Mouse (Mus musculus) forebrain, embryonic 14.5 days (tissue): Measurements from ENCODE around the gene Tm9sf2. TPM values are rescaled to one million over a fixed set of nuclear protein-coding genes. Genes with fewer than 3 reads are reported as not detected.
"Not testable (repeated sequence)": the region's sequence is repeated elsewhere in the genome, so short reads cannot be mapped to it uniquely, and the experiment has no call there.

Source experiments
- ATAC-seq: fragments of 200-750 bp; cut with Nextera tagmentation; 2 replicates; pipeline ENCODE4 v1.8.0; 2017; ENCODE audit warnings: mild to moderate bottlenecking, moderate library complexity
- DNase-seq: peaks from one replicate; pipeline ENCODE4 v3.0.0-alpha.2; 2015; ENCODE audit warnings: low spot score
- H3K27ac ChIP-seq: fragments of 300-500 bp; sonication (generic); 2 replicates; pipeline ENCODE4 v1.5.1; 2014; ENCODE audit warnings: low read depth, mild to moderate bottlenecking, control low read depth, low read length, moderate library complexity
- H3K27me3 ChIP-seq: fragments of 300-500 bp; sonication (generic); replicated peaks from 2 replicates; pipeline ENCODE4 v1.6.1; 2014; ENCODE audit warnings: low read length, control low read depth, mixed read lengths; ENCODE audit not compliant: control insufficient read depth, insufficient read depth
- H3K36me3 ChIP-seq: fragments of 300-500 bp; sonication (generic); 2 replicates; pipeline ENCODE4 v1.6.1; 2014; ENCODE audit warnings: low read length, control low read depth; ENCODE audit not compliant: control insufficient read depth, insufficient read depth
- H3K4me1 ChIP-seq: fragments of 300-500 bp; sonication (generic); 2 replicates; pipeline ENCODE4 v1.6.1; 2014; ENCODE audit warnings: antibody characterized with exemption, low read length, control low read depth; ENCODE audit not compliant: control insufficient read depth, insufficient read depth
- H3K4me2 ChIP-seq: fragments of 300-500 bp; sonication (generic); 2 replicates; pipeline ENCODE4 v1.6.1; 2014; ENCODE audit warnings: mild to moderate bottlenecking, control low read depth, low read length
- H3K4me3 ChIP-seq: fragments of 300-500 bp; sonication (generic); 2 replicates; pipeline ENCODE4 v1.5.1; 2014; ENCODE audit warnings: low read depth, low read length, control low read depth
- H3K9ac ChIP-seq: fragments of 300-500 bp; sonication (generic); 2 replicates; pipeline ENCODE4 v1.6.1; 2014; ENCODE audit warnings: mild to moderate bottlenecking, low read length, control low read depth, moderate library complexity
- H3K9me3 ChIP-seq: fragments of 300-500 bp; sonication (generic); replicated peaks from 2 replicates; pipeline ENCODE4 v1.6.1; 2016; ENCODE audit warnings: low read length, control low read depth, mixed read lengths; ENCODE audit not compliant: control insufficient read depth
- WGBS: fragments of 180-500 bp; shearing (Covaris S2); extraction: QIAGEN DNeasy Blood & Tissue Kit; methylation state at CpG from one replicate; pipeline ENCODE4 v1.1.7; 2014; 5-methylcytosine and 5-hydroxymethylcytosine counted together
- polyA plus RNA-seq: library from polyadenylated mRNA; unstranded; fragments of >200 nt; fragmentation: Nextera tagmentation; extraction: Ambion mirVana; gene quantifications from 2 replicates; pipeline ENCODE4 v1.2.1, GENCODE M21; 2014

Gene Tm9sf2
- 110 and 122 TPM in 2 replicates for polyA plus RNA-seq

DNA sequence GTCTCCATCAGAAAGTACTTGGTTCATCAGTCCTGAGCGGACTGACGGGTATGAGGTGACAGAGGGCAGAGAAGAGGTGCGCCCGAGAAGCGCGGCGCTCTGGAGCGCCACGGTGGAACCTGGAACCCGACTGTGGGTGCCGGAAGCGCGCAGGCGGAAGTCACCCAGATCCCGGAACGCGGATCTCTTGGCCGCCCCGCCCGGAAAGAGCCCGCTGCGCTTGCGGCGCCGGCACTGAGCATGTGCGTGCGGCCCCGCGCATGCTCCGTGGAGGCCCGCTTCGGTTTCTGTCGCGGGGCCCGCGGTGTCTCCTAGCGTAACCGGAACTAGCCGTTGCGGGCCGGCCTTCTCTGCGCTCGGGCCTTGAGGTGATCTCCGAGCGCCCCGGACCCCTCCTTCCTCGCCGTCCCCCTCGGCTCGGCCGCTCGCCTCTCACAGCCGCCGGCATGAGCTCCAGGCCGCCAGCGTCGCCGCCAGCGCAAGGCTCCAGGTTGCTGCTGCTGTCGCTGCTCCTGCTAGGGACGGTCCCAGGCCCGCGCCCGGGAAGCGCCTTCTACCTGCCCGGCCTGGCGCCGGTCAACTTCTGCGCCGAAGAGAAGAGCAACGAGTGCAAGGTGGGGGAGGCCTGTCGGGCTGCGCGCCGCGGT, at the start of gene Tm9sf2:
TSS of gene Tm9sf2 (plus strand) at position 217 of the 647 bp plus-strand sequence.
- Histone ChIP-seq H3K9me3 (no peaks in the 10 kb centered on the region), H3K4me3 (peak within 1 kb of the TSS; percentile 97), H3K4me2 (peak within 1 kb of the TSS; percentile 76), H3K27ac (peak within 1 kb of the TSS; percentile 87), H3K36me3 (no peaks in the 10 kb centered on the region), H3K9ac (peak within 1 kb of the TSS; percentile 97), H3K4me1 (peaks cover 21% of the 10 kb centered on the region), H3K27me3 (no peaks in the 10 kb centered on the region)
- peak; percentile 95 for ATAC-seq
- DNase-seq = peak; percentile 97
- WGBS = 0% methylated on average over 63 of the region's 76 CpGs

- DNase-seq (no peak), ATAC-seq (no peak)
- Histone ChIP-seq H3K27me3 (no peaks in the 10 kb centered on the region), H3K4me3 (no peak overlapping the region), H3K36me3 (no peaks in the 10 kb centered on the region), H3K4me2 (no peak overlapping the region), H3K9ac (no peak overlapping the region), H3K27ac (no peak overlapping the region), H3K9me3 (no peaks in the 10 kb centered on the region), H3K4me1 (no peaks in the 10 kb centered on the region)
- WGBS = 20% methylated on average over 2 of the region's 2 CpGs
Observed at GRCm38 (mm10) chr14:122057941-122058346, 48.9 kb upstream of the Tm9sf2 start.

GRCm38 (mm10) chr14:122060642-122061041, 46.2 kb upstream of the Tm9sf2 start:
- Histone ChIP-seq H3K9ac (no peak overlapping the region), H3K4me1 (no peaks in the 10 kb centered on the region), H3K4me3 (no peak overlapping the region), H3K27me3 (no peaks in the 10 kb centered on the region), H3K36me3 (no peaks in the 10 kb centered on the region), H3K9me3 (no peaks in the 10 kb centered on the region), H3K27ac (no peak overlapping the region), H3K4me2 (no peak overlapping the region)
- 5% methylated on average over 3 of the region's 3 CpGs for WGBS
- DNase-seq (peak; percentile 84), ATAC-seq (peak; percentile 62)

- DNase-seq (no peak), ATAC-seq (no peak)
- 86% methylated on average over 6 of the region's 6 CpGs for WGBS
- Histone ChIP-seq H3K4me3 (no peak overlapping the region), H3K9ac (no peak overlapping the region), H3K36me3 (no peaks in the 10 kb centered on the region), H3K27ac (no peak overlapping the region), H3K4me2 (no peak overlapping the region), H3K27me3 (no peaks in the 10 kb centered on the region), H3K9me3 (no peaks in the 10 kb centered on the region), H3K4me1 (no peaks in the 10 kb centered on the region)
Observed at GRCm38 (mm10) chr14:122061376-122061775, 45.5 kb upstream of the Tm9sf2 start.

DNA sequence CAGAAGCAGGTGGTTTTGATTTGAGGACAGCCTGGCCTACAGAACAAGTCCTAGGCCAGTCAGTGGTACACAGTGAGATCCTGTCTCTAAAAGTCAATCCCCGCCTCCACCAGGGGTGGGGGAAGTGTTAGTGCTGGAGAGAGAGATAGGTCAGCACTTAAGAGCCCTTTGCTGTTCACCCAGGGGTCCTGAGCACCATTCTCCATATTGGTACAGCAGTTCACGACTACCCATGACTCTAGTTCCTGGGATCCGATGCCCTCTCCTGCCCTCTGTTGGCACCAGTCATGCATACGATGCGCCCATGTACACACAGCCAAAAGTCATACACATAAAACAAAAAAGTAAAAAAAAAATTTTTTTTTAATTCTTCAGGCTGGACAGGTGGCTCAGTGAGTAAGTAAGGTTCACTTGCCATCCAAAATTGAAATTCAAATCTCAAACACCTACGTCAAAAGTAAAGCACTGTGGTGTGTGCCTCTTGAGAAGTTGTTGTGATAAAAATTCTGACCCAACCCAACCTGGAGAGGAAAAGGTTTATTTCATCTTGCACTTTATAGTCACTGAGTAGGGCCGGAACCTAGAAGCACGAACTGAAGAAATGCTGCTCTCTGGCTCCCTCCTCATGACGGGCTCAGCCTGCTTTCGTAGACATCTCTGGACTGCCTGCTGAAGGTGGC, 44.3 kb upstream of the Tm9sf2 start:
- ATAC-seq (no peak), DNase-seq (no peak)
- no peak overlapping the region for H3K27ac ChIP-seq
- H3K36me3 ChIP-seq = no peaks in the 10 kb centered on the region
- no peaks in the 10 kb centered on the region for H3K9me3 ChIP-seq
- WGBS = 84% methylated on average over 10 of the region's 10 CpGs
- H3K4me3 ChIP-seq = no peak overlapping the region
- no peaks in the 10 kb centered on the region for H3K27me3 ChIP-seq
- H3K4me2 ChIP-seq = no peak overlapping the region
- H3K4me1 ChIP-seq = no peaks in the 10 kb centered on the region
- no peak overlapping the region for H3K9ac ChIP-seq

GRCm38 (mm10) chr14:122063599-122063998, 43.2 kb upstream of the Tm9sf2 start:
- ATAC-seq = no peak
- WGBS = 81% methylated on average over 5 of the region's 5 CpGs
- Histone ChIP-seq H3K27me3 (no peaks in the 10 kb centered on the region), H3K9me3 (no peaks in the 10 kb centered on the region), H3K27ac (no peak overlapping the region), H3K4me1 (no peaks in the 10 kb centered on the region), H3K36me3 (no peaks in the 10 kb centered on the region), H3K4me3 (no peak overlapping the region), H3K9ac (no peak overlapping the region), H3K4me2 (no peak overlapping the region)
- no peak for DNase-seq

DNA sequence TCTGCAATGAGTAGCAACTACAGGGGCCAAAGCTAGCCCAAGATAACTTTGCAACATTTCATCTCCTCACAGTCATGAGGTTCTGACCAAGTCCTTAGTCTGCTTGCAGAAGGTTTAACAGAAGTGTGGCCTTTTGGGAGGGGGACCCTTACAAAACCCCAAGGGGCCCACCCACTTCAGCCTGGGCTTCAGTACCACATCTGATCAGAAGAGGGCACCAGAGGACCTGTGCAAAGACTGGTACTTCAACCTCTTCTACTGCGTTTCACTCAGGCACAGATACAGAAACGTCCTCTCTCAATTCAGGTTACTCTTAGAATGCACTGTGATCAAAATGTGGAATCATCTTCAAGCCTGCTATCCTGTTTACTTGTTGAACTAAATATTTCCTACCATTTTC, 42.3 kb upstream of the Tm9sf2 start:
- ATAC-seq = no peak
- 5% methylated on average over 2 of the region's 2 CpGs for WGBS

DNA sequence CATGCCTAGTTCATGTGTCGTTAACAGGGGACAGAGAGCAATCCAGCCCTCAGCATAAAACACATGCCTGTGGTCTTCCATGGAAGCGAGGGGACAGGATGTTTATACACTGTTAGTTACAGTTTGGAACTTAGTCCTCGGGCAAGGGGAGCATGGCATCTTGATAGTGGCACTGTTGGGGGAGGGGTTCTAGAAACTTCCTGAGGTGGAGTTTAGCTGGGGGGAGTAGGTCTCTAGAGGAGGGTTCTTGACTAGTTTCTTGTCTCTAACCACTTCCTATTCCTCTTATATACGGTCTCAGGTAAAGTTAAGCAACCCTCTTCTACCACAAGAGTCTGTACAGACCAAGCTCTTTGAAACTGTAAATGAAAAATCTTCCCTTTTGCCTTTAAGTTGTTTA, 40.6 kb upstream of the Tm9sf2 start:
- WGBS = 81% methylated on average over 4 of the region's 4 CpGs
- H3K4me1 ChIP-seq = no peaks in the 10 kb centered on the region
- no peaks in the 10 kb centered on the region for H3K9me3 ChIP-seq
- no peak overlapping the region for H3K4me3 ChIP-seq
- no peak overlapping the region for H3K27ac ChIP-seq
- H3K27me3 ChIP-seq = no peaks in the 10 kb centered on the region
- no peak for DNase-seq
- no peaks in the 10 kb centered on the region for H3K36me3 ChIP-seq
- H3K9ac ChIP-seq = no peak overlapping the region
- H3K4me2 ChIP-seq = no peak overlapping the region
- no peak for ATAC-seq

More for the DNA sequence above, 42.3 kb upstream of the Tm9sf2 start:
- peak; percentile 61 for DNase-seq
- Histone ChIP-seq H3K9me3 (no peaks in the 10 kb centered on the region), H3K27ac (no peak overlapping the region), H3K36me3 (no peaks in the 10 kb centered on the region), H3K9ac (no peak overlapping the region), H3K27me3 (no peaks in the 10 kb centered on the region), H3K4me2 (no peak overlapping the region), H3K4me1 (no peaks in the 10 kb centered on the region), H3K4me3 (no peak overlapping the region)

DNA sequence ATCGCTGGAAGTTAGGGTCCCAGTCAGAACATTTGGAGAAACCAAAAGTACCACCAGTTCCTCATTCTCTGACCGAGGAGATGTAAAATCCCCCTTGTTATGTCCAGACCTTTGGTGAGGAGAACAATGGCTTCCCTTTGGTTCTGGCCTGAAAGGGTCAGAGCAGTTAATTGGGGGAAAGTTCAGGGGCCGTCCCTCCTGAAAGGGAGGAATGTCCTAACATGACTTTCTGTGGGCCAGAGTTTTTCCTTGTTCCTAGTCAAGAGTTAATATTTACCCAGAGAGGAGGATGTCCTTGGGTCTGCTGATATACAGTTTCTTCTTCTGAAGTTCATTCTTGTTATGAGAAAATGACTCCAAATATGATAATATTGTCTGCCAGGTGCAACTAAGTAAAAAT, 38.8 kb upstream of the Tm9sf2 start:
- not testable (repeated sequence) for H3K9ac ChIP-seq, DNase-seq, H3K27me3 ChIP-seq, H3K4me1 ChIP-seq, ATAC-seq, H3K36me3 ChIP-seq, H3K27ac ChIP-seq, H3K4me3 ChIP-seq, H3K9me3 ChIP-seq, H3K4me2 ChIP-seq
- WGBS = 33% methylated on average over 3 of the region's 3 CpGs
